Mouse (Mus musculus) hindbrain, embryonic 10.5 days (tissue): ENCODE results near the gene Itsn2. TPM values are rescaled to one million over a fixed set of nuclear protein-coding genes. Genes with fewer than 3 reads are reported as not detected.
A peak's percentile ranks its signal among the peaks of the same experiment; 100 is the strongest.
"Not testable (repeated sequence)": the region's sequence is repeated elsewhere in the genome, so short reads cannot be mapped to it uniquely, and the experiment has no call there.

ENCODE experiments used
- DNase-seq: peaks from one replicate; pipeline ENCODE4 v3.0.0-alpha.2; 2017; ENCODE audit warnings: low spot score
- H3K27ac ChIP-seq: fragments of 300-500 bp; sonication (generic); 2 replicates; pipeline ENCODE4 v1.5.1; 2016; ENCODE audit warnings: mild to moderate bottlenecking, moderate library complexity
- H3K27me3 ChIP-seq: fragments of 300-500 bp; sonication (generic); 2 replicates; pipeline ENCODE4 v1.6.1; 2016; ENCODE audit warnings: mild to moderate bottlenecking; ENCODE audit not compliant: poor library complexity, insufficient read depth, severe bottlenecking
- H3K36me3 ChIP-seq: fragments of 300-500 bp; sonication (generic); 2 replicates; pipeline ENCODE4 v1.6.1; 2016; ENCODE audit warnings: mild to moderate bottlenecking, moderate library complexity
- H3K4me1 ChIP-seq: fragments of 300-500 bp; sonication (generic); replicated peaks from 2 replicates; pipeline ENCODE4 v1.6.1; 2016; ENCODE audit warnings: mild to moderate bottlenecking
- H3K4me3 ChIP-seq: fragments of 300-500 bp; sonication (generic); 2 replicates; pipeline ENCODE4 v1.5.1; 2016; ENCODE audit warnings: mild to moderate bottlenecking, moderate library complexity
- H3K9me3 ChIP-seq: fragments of 300-500 bp; sonication (generic); 2 replicates; pipeline ENCODE4 v1.6.1; 2016; ENCODE audit warnings: mild to moderate bottlenecking, moderate library complexity
- WGBS: fragments of 180-500 bp; shearing (Covaris S2); methylation state at CpG from one replicate; pipeline ENCODE4 v1.1.7; 2016; 5-methylcytosine and 5-hydroxymethylcytosine counted together
- polyA plus RNA-seq: library from polyadenylated mRNA; unstranded; fragments of >200 nt; fragmentation: Nextera tagmentation; extraction: Ambion mirVana; gene quantifications from 2 replicates; pipeline ENCODE4 v1.2.1, GENCODE M21; 2016

Gene Itsn2
- polyA plus RNA-seq, 1 experiment from 2014 or later = 12.9 TPM

DNA sequence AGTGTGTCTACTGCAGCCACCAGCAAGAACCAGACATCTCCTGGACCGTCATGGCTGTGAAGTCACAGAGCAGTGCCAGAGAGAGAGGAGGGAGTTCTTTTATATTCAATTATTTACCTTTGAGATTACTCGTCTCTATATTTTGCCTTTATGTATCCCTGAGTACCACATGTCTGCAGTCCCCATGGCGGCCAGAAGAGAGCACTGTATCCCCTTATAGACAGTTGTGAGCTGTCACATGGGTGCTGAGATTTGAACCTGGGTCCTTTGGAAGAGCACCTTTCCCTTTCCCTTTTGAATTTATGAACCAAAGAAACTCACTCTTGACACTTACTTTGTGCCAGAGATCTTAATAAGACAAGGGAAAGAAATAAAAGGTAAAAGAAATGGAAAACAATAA lies 136.7 kb downstream of the Itsn2 start:
- no peaks in the 10 kb centered on the region for H3K4me1 ChIP-seq
- H3K27ac ChIP-seq = no peak overlapping the region
- no peaks in the 10 kb centered on the region for H3K27me3 ChIP-seq
- DNase-seq = no peak
- no peaks in the 10 kb centered on the region for H3K36me3 ChIP-seq
- 90% methylated on average over 3 of the region's 3 CpGs for WGBS
- no peak overlapping the region for H3K4me3 ChIP-seq
- no peaks in the 10 kb centered on the region for H3K9me3 ChIP-seq

DNA sequence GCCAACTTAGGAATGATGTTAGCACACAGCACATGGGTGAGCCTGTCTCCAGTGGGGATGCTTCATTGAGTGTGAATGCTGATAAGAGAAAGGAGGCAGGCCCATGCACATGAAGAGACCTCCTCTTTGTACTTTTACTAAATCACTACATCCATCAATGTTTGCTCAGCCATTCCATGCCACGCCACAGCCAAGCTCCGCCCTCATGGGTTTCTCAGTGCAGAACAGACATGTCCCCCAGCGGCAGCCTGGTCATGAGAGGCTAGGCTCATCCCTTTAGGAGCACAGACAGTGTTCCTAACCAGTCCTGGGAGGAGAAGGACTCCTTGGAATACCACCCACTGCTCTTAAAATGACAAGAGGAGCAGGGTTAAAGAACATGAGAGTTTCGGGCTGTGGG lies 139.2 kb downstream of the Itsn2 start:
- DNase-seq = no peak
- no peaks in the 10 kb centered on the region for H3K36me3 ChIP-seq
- H3K4me1 ChIP-seq = no peaks in the 10 kb centered on the region
- H3K27me3 ChIP-seq = no peaks in the 10 kb centered on the region
- no peak overlapping the region for H3K4me3 ChIP-seq
- H3K27ac ChIP-seq = no peak overlapping the region
- 76% methylated on average over 4 of the region's 4 CpGs for WGBS
- H3K9me3 ChIP-seq = no peaks in the 10 kb centered on the region

DNA sequence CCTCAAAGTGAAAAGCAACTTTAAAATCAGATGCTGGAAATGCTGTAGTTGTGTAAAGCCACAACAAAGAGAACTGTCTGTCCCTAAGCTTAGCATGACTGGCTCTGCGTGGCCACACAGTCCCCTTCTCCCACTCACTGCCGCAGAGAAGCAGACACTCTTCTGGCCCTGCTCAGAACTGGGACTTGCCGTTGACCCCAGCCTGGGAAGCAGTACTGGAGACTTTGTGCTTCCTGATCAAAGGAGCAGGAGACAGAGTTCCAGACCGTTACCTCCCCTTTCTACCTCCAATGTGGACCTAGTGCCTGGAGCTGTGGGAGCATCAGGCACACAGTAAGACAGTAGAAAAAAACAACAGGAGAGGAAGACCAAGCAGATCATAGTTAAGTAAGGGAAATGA lies 139.9 kb downstream of the Itsn2 start:
- no peak overlapping the region for H3K4me3 ChIP-seq
- H3K36me3 ChIP-seq = no peaks in the 10 kb centered on the region
- no peaks in the 10 kb centered on the region for H3K9me3 ChIP-seq
- WGBS = 63% methylated on average over 4 of the region's 4 CpGs
- no peaks in the 10 kb centered on the region for H3K4me1 ChIP-seq
- H3K27me3 ChIP-seq = no peaks in the 10 kb centered on the region
- H3K27ac ChIP-seq = no peak overlapping the region
- no peak for DNase-seq

DNA sequence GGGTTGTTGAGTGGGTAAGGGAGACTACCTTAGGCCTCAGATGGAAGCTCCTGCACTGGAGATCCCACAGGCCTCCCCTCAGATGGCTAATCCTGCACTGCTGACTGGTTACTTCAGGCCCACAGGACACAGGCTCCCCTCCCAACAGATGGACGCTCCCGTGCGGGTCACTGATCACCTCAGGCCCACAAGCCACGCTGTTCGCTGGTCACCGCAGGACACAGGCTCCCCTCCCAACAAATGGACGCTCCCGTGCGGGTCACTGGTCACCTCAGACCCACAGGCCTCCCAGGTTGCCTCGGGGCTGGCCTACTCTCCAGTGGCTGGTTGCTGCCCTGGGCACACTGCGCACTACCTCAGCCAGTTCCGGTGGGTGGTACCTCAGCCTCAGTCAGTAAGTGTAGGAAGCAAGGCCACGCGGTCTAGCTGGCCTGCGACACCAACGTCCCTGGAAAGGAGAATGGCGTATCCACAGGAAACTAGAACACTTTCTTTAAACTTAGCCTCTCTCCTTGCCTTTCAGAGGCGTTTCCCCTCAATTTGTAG lies 145.7 kb downstream of the Itsn2 start, which contains the start of gene Fam228a:
Fam228a (minus strand) TSS at position 400 of the 546 bp plus-strand sequence.
- Histone ChIP-seq H3K27ac (0 out of 2 replicates have a peak within 1 kb of the TSS, but pooled peaks have one; percentile 16), H3K36me3 (no peaks in the 10 kb centered on the region), H3K27me3 (no peaks in the 10 kb centered on the region), H3K4me1 (no peaks in the 10 kb centered on the region), H3K9me3 (no peaks in the 10 kb centered on the region), H3K4me3 (no peak within 1 kb of the TSS)
- WGBS = 86% methylated on average over 18 of the region's 18 CpGs
- no peak for DNase-seq

DNA sequence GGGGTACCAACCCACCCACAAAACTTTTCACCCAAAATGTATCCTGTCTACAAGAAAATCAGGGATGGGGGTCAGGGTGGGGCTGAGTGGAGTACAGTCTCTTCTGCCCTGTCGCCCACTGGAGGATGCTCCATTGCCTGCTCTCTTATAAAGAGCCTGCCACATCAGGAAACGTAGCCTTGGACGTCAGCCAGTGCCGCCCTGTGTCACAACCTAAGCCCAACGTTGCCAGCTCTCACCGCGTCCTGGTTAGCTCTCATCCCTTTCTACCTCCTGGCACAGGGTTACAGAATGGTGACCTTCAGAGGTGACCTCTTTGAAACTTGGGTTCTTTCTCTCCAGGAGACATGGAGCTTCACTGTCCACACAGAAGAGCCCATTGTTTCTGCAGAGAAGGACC lies 148.4 kb downstream of the Itsn2 start:
- Histone ChIP-seq H3K4me3 (no peak overlapping the region), H3K27me3 (no peaks in the 10 kb centered on the region), H3K36me3 (no peaks in the 10 kb centered on the region), H3K4me1 (no peaks in the 10 kb centered on the region), H3K27ac (no peak overlapping the region), H3K9me3 (no peaks in the 10 kb centered on the region)
- DNase-seq = no peak
- 72% methylated on average over 7 of the region's 7 CpGs for WGBS

DNA sequence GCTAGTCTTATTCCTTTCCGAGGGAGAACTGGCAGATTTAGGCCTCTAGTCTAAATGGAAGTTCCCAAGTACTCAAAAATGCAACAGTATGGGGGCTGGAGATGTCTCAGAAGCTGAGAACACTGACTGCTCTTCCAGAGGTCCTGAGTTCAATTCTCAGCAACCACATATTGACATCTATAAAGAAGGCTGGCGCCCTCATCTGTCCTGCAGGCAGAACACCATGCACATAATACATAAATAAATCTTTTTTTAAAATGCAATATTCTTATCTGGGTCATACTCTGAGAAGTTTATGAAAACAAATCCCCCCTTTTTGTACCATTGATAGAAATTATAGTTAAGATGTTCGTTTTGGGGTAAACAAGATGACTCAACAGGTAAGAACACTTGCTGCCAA lies 149.7 kb downstream of the Itsn2 start:
- DNase-seq = no peak
- no peaks in the 10 kb centered on the region for H3K4me1 ChIP-seq
- 91% methylated on average over 3 of the region's 3 CpGs for WGBS
- H3K4me3 ChIP-seq = no peak overlapping the region
- no peak overlapping the region for H3K27ac ChIP-seq
- no peaks in the 10 kb centered on the region for H3K9me3 ChIP-seq
- no peaks in the 10 kb centered on the region for H3K27me3 ChIP-seq
- no peaks in the 10 kb centered on the region for H3K36me3 ChIP-seq

DNA sequence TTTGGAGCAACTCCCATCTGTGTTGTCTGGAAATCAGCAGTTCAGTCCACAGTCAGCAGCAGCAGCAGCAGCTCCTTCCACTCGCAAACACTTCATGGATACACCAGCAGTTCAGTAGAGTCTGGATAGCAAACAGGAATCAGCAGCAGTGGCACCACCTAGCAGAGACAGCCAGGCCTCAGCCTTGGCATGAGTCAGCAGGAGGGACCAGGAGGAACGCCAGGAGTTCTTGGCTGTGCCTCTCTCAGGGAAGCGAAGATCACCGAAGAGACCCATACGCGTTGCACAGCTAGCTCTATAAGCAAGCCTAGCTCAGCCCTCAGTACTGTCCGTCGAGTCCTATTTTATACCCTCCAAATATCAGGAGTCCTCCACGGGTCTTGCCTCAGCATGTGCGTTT lies 152.0 kb downstream of the Itsn2 start:
- 92% methylated on average over 10 of the region's 10 CpGs for WGBS
- H3K4me3 ChIP-seq = no peak overlapping the region
- no peaks in the 10 kb centered on the region for H3K9me3 ChIP-seq
- H3K4me1 ChIP-seq = no peaks in the 10 kb centered on the region
- DNase-seq = no peak
- no peaks in the 10 kb centered on the region for H3K36me3 ChIP-seq
- no peak overlapping the region for H3K27ac ChIP-seq
- H3K27me3 ChIP-seq = no peaks in the 10 kb centered on the region

DNA sequence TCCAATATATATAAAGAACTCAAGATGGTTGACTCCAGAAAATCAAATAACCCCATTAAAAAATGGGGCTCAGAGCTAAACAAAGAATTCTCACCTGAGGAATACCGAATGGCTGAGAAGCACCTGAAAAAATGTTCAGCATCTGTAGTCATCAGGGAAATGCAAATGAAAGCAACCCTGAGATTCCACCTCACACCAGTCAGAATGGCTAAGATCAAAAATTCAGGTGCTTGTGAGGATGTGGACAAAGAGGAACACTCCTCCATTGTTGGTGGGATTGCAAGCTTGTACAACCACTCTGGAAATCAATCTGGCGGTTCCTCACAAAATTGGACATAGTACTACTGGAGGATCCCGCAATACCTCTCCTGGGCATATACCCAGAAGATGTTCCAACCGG lies 162.0 kb downstream of the Itsn2 start:
- not testable (repeated sequence) for H3K27me3 ChIP-seq, H3K4me3 ChIP-seq, H3K9me3 ChIP-seq, H3K27ac ChIP-seq, H3K4me1 ChIP-seq, H3K36me3 ChIP-seq, DNase-seq
- 86% methylated on average over 4 of the region's 4 CpGs for WGBS

DNA sequence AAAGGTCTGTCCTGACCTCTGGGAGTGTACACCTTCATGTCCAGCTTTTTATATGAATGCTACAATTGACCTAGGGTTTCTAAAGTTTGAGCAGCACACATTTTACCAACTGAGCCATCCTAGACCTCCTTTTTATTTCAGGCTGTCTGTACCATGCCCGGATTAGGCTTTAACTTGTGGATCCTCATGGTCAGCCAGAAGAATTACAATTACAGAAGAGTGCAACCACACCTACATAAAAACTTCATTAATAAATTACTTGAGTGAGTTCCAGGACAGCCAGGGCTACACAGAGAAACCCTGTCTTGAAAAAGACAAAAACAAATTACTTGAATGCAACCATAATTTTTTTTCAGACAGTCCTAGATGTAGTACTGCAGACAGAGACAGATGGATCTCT lies 164.6 kb downstream of the Itsn2 start:
- 89% methylated on average over 1 of the region's 1 CpGs for WGBS
- no peak for DNase-seq
- Histone ChIP-seq H3K4me1 (no peaks in the 10 kb centered on the region), H3K27ac (no peak overlapping the region), H3K9me3 (0 out of 2 replicates have a peak, but pooled peaks cover 2% of the 10 kb centered on the region), H3K36me3 (no peaks in the 10 kb centered on the region), H3K4me3 (no peak overlapping the region), H3K27me3 (no peaks in the 10 kb centered on the region)

Other genes with a start within 250 kb of the Itsn2 start
- gene Ncoa1, start 115.5 kb upstream of the Itsn2 start, polyA plus RNA-seq = 2.6 and 2.8 TPM in 2 replicates
- gene Gm3625, start 289 bp downstream of the Itsn2 start, polyA plus RNA-seq = not detected in 2 replicates
- gene Fam228a, start 145.8 kb downstream of the Itsn2 start, polyA plus RNA-seq = 0.24 and 0.41 TPM in 2 replicates
- gene Pfn4, start 176.4 kb downstream of the Itsn2 start, polyA plus RNA-seq = 2.4 and 3.0 TPM in 2 replicates
- gene Fam228b, start 176.6 kb downstream of the Itsn2 start, polyA plus RNA-seq = 1.1 and 3.0 TPM in 2 replicates
- 314 and 329 TPM in 2 replicates for gene Sf3b6, start 224.9 kb downstream of the Itsn2 start, polyA plus RNA-seq
- 8.4 and 14.4 TPM in 2 replicates for gene Fkbp1b, start 249.0 kb downstream of the Itsn2 start, polyA plus RNA-seq